Mouse (Mus musculus): ENCODE measurements around the gene 0610009B22Rik.
A peak's percentile ranks its signal among the peaks of the same experiment; 100 is the strongest.
"Not testable (repeated sequence)": the region's sequence is repeated elsewhere in the genome, so short reads cannot be mapped to it uniquely, and the experiment has no call there.

Gene 0610009B22Rik

DNA sequence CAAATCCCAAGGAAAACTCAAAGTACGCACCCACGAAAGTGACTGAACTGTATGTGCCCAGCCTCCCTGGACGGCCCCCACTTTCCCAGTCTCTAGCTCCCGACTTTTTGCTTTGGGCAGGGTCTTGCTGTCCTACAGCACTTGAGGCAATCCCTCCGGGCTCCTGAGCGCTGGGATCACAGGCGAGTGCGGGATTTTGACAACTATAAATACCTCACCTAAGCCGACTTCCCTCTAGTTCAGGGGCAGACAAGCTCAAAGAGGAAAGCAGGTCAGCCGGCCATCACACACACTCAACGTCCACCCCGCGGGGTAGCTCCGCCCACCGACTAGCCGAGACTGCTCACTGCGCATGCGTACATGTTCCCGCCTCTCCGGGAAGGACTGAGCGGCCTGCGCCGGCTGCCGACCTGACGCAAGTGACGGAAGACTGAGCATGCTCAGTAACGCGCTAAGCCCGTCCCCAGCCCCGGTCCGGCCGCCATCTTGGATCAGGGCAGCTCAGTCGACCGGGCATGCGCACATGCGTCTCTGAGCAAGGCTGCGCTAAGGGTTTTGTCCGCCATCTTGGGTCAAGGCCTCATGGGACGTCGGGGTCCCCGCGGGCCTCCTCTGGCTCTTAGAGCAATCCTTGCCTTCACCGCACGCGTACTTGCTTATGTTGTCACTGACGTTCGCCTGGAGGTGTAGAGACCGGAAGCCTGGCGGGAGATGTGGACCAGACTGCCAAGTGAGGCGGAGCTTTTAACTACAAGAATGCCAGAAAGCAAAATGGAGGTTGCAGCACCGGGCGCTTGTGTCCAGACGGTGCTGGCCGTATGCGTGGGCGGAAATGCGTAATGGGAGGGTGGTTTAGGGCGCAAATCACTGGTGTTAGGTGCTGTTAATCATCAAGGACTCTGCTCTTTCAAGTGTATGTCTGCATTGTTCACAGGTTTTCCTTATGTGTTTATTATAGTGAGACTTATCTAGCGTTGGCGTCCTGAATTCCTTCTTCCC, at the start of gene 0610009B22Rik:
Gene 0610009B22Rik, minus strand, starts transcription at position 545 of the 999 bp plus-strand sequence.
- DNase-seq (ENCODE audit: low spot score): peak; percentile 99

DNA sequence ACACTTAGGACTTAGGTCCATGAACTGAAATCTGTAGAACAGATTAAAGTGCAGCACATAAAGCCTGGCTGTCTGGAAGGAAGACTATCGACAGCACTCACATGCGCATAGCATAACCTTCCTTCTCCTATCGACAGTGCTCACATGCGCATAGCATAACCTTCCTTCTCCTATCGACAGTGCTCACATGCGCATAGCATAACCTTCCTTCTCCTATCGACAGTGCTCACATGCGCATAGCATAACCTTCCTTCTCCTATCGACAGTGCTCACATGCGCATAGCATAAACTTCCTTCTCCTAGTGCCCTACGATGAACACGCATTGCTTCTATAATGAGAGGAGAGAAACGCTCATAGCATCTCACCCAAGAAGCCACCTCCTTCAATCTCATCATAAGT, 45.5 kb upstream of the 0610009B22Rik start:
- DNase-seq (ENCODE audit: low spot score): not testable (repeated sequence)

DNA sequence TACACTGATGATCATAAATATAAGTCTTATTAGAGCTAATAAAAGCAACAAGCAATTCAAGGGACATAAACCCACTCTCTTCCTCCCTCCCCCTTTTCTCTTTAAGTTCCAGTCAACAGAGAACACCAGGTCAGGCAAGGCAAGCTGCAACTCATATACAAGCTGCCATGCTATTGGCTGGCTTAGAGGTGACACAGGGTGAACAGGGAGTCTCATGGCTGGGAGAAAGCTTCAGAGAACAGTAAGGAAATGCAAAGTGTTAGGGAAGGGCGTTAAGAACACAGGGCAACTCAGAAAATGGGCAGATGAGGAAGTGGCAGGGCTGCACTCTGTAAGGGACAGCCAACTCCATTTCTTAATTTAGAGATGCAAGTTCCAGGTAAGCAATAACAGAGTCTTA, 44.2 kb upstream of the 0610009B22Rik start:
- DNase-seq (ENCODE audit: low spot score): no peak

DNA sequence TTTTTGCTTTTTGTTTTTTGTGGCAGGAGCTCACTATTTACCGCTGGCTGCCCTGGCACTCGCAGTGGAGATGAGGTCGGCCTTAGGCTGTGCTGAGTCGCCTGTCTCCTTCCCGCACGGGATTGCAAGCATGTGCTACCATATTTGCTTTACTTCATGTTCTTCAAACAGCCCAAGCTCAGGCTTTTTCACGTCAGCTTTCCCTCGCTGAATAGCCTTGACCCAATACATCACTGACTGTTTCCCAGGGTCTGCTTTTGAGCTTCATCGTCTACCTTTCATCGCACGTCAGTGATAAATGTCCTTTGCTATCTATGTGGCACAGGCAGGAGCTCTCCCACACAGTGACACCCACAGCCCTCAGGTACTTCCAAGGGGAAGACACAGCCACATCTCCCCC, 32.4 kb upstream of the 0610009B22Rik start:
- no peak for DNase-seq (ENCODE audit: low spot score)

DNA sequence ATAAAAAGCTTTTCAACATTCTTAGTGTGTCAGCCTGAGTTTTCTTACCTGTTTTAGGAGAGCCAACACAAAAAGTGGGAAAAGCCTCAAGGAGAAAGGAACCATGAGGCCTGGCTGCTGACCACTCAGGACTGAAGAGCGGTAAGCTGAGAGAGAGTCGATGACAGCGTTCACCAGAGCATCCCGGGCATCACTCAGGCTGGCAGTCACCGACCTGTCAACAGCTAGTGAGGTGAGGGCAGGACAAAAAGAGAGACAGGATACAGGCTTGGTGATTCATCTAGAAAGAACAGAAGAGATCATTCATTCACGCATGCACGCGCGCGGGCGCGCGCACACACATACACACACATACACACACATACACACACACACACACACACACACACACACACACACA, 18.4 kb upstream of the 0610009B22Rik start:
- no peak for DNase-seq (ENCODE audit: low spot score)

DNA sequence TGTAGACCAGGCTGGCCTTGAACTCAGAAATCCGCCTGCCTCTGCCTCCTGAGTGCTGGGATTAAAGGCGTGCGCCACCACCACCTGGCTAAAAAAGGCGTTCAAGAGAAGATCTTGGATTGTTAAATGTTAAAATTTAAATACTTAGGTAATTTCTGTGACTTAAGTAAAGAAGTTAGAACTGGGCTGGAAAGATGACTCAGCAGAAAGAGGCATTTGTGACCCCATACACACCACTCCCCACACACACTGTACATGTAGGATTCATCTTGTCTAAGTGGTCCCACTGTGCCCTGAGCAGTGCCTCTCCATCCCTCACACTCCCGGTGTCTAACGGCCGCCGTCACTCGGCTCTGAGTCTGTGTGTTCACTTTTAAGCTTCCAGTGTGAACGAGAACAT, 17.8 kb upstream of the 0610009B22Rik start:
- DNase-seq (ENCODE audit: low spot score): no peak

DNA sequence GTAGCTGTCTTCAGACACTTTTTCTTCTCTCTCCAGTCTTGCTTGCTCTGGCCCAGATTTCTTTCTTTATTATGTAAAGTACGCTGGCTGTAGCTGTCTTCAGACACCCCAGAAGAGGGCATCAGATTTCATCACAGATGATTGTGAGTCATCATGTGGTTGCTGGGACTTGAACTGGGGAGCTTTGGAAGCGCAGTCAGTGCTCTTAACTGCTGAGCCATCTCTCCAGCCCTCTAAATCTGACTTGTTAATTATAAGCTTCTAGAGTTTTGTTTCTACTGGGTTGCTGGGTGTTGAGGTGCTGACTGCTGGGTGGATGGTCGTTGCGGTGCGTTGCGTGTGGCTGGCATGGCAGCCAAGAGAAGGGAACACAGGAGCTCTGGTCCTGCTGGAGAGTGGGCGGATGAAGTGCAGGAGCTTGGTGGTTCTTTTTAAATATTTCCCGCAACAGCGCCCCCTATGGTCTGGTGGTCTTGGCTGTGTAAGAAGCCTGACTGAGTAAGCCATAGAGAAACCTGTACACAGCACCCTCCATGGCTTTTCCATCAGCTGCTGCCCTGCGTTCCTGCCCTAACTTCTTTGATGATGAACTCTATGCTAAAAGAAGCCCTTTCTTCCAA, 14.8 kb upstream of the 0610009B22Rik start:
- DNase-seq (ENCODE audit: low spot score): no peak

DNA sequence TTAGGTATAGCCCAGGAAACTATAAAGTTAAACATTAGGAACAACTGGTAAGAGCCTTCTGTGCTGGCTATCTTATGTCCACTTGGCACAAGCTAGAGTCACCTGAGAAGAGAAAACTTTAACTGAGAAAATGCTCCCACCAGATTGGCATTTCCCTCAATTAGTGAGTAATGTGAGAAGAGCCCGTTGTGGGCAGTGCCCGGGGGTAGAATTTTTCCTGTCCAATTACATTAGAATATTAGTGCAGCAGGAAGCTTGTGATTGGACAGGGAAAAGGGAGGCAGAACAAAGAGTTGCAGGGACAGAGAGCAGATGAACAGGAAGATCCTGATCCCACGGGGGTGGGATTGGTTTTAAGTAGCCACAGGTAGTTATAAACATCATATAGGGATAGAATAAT, 14.2 kb upstream of the 0610009B22Rik start:
- no peak for DNase-seq (ENCODE audit: low spot score)

DNA sequence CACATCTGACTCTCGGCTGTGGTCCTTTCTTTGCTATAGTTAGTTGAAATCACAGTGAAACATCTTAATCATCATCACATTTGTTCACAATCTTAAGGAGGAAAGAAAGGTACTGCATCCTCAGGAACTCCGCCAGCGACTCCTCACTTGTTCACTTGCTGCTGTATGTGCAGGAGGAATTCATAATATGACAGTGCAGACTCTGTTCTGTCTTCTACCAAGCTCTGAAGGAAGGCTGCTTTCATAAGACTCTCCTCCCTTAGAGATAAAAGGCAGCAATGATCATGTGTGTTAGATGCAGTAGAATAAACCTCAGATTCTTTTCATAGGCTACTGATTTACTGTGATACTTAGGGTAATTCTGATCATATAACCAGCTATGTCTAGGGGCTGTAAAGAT, 6.3 kb upstream of the 0610009B22Rik start:
- DNase-seq (ENCODE audit: low spot score): no peak

DNA sequence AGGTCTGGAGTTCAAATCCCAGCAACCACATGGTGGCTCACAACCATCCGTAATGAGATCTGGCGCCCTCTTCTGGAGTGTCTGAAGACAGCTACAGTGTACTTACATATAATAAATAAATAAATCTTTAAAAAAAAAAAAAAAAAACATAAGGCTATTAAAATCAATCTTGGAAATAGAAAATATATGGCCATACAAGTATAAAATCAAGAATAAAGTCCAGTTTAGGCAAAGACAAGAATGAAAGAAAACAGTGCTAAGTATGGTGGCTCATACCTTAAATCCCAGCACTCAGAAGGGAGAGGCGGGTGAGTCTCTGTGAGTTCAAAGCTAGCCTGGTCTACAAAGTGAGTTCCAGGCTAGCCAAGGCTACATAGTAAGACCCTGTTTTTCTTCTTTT, 1.9 kb upstream of the 0610009B22Rik start:
- not testable (repeated sequence) for DNase-seq (ENCODE audit: low spot score)

DNA sequence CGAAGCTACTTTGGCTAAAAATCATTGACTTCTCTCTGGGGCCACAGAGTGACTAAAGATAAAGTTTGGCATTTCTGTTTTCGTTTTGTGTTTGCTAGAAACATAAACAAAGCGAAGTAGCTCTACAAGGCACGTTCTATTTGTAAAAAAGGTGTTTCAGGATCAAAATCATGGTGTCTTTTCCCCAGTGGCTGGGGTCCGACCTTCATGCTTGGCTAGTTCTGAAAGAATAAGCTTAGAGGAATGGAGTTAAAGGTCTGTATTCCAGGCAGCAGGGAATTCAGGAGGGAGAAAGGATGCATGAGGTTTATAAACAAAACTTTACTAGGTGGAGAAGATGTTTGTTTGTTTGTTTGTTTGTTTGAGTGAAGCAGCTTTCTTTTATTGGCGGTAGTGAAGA, 669 bp upstream of the 0610009B22Rik start:
- no peak for DNase-seq (ENCODE audit: low spot score)

DNA sequence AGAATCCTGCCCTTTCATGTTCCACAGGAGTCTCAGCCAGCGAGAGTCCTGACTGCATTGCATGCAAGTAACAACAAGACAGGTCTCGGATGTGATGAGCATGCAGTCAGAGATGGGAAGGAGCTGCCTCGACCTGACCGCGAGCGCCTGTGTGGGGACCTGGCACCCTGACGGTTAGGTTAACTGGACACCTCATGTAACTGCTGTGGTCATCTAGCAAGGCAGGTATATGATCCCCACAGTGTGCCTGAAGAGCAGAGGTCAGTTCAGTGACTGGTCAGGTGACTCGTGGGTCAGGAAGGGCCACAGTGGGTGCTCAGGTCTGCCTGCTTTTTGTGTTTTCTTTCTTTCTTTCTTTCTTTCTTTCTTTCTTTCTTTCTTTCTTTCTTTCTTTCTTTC, 6.7 kb downstream of the 0610009B22Rik start:
- DNase-seq (ENCODE audit: low spot score): no peak

DNA sequence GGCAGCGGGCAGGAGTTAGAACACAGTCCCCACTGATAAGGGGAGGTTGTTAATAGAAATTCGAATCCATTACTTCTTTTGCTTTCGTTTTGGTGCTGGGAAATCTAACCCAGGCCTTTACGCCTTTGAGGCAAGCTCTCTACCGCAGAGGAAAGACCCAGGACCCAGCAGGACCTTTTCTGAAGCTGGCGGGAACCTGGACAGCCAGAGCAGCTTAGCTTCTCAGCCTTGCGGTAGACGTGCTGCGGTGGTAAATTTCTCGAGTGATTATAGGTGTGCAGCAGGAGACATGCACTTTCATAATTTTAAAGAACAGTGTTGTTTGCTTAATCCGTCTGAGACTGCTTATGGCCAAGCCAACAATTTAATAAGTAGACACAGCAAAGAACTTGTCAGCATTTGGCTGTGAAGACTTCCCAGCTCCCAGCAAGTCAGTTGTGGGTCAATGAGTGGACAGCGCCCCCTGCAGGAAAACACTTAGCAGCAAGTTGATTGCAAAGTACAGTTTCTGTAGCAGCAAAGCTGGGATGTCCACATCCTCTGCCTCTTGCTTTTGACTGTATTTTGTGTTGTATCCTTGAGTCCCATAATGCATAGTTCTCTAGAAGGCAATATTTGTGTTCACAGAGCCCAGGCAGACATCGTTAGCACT, 7.2 kb downstream of the 0610009B22Rik start:
- DNase-seq (ENCODE audit: low spot score): peak; percentile 92

DNA sequence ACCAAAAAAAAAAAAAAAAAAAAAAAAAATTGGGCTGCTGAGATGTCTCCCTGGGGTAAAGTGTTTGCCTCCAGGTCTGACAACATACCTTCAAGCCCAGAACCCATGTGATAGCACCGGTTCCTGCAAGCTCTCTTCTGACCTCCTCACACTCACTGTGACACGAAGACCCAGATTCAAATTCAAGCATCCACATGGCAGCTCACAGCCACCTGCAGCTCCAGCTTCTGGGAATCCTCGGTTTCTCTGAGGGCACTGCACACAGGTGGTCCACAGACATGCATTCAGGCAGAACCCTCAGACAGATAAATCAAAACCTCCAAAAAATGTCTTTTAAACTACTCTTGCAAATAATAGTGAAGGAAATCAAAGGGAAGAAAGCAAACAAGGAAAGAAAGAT, 9.2 kb downstream of the 0610009B22Rik start:
- no peak for DNase-seq (ENCODE audit: low spot score)

DNA sequence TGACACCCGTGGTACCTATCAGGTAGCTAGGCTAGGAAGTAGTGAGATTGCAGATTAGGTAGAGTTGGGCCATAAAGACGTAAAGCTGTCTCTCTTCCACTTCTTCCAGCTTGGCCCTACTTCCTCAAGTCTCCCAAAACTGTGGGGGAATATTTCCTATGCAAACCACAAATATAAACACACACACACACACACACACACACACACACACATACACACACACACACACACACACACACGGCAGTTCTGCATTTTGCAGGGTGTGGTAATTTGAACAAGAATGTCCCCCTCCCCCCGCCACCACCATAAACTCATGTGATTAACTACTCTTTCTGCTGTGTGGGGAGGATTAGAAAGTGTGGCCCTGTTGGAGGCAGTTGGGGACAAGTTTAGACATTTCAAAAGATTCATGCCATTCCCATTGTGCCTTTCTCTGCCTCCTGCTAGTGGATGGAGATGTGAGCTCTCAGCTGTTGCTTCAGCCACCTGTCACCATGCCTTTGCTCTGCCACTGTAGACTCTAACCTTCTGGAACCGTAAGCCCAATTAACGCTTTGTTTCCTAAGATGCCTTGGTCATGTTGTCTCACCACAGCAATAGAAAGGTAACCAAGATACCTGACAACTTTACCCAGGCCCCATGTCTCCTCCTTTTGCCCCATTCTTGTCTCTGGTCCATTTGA, 10.8 kb downstream of the 0610009B22Rik start:
- DNase-seq (ENCODE audit: low spot score): no peak

DNA sequence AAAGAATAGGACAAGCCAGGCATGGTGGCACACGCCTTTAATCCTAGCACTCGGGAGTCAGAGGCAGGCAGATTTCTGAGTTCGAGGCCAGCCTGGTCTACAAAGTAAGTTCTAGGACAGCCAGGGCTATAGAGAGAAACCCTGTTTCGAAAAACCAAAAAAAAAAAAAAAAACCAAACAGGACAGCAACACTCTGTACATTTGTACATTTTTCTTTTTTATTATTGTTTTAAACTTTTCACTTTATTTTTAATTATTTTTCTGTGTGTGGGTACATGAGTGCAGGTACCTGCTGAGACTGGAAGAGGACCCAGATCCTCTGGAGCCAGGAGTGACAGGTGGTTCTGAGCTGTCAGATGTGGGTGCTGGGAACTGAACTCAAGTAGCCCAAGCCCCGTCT, 13.3 kb downstream of the 0610009B22Rik start:
- DNase-seq (ENCODE audit: low spot score): no peak

DNA sequence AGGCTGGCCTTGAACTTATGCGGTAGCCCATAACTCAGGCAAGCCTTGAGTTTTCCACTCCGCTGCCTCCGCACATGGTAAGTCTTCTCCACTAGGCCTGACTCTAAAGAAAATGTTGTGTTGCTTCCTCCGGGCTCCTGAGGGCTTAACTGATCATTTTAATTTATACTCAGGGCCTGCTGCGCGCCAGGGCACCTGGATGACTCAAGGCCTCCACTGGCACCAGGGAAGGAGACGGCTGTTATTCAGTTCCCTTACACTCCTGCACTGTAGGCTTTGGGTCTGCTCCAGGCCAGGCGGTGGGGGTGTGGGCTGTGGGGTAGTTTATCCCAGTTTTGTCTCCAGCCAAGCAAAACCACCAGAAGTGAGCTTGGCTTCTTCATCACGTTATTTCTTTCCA, 15.4 kb downstream of the 0610009B22Rik start:
- no peak for DNase-seq (ENCODE audit: low spot score)

DNA sequence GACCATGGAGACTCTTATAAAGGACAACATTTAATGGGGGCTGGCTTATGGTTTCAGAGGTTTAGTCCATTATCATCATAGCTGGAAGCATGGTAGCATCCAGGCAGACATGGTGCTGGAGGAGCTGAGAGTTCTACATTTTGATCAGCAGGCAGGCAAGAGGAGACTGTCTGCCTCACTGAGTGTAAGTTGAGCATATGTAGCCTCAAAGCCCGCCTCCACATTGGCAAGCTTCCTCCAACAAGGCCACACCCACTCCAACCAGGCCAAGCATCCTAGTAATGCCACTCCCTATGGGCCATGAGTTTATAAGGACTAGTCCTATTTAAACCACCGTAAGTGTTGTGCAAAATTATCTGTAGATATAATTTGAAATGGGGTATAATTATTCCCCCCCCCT, 17.3 kb downstream of the 0610009B22Rik start:
- no peak for DNase-seq (ENCODE audit: low spot score)

DNA sequence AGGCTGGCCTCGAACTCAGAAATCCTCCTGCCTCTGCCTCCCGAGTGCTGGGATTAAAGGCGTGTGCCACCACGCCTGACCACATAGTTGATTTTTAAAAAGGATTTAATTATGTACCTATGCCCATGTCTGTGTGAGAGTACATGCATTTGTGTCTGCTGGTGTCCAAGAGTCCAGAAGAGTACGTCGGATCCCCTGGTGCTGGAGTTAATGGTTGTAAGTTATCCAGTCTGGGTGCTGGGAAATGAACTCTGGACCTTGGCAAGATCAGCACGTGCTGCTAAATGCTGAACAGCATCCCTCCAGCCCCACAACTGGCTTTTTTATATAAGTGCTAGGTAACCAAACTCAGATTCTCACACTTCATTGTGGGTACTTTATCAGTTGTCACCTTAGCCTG, 17.8 kb downstream of the 0610009B22Rik start:
- DNase-seq (ENCODE audit: low spot score): no peak

DNA sequence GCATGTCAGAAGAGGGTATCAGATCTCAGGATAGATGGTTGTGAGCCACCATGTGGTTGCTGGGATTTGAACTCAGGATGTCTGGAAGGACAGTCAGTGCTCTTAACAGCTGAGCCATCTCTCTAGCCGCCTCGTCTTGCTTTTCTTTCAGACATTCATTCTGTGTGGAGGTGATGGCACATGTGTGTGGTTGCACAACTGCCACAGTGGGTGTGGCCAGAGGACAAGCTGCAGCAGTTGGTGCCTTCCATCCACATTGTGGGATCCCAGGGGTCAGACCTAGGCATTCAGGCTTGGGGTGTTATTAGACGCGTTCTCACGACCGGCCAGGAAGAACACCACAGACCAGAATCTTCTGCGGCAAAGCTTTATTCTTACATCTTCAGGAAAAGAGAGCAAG, 23.9 kb downstream of the 0610009B22Rik start:
- not testable (repeated sequence) for DNase-seq (ENCODE audit: low spot score)

DNA sequence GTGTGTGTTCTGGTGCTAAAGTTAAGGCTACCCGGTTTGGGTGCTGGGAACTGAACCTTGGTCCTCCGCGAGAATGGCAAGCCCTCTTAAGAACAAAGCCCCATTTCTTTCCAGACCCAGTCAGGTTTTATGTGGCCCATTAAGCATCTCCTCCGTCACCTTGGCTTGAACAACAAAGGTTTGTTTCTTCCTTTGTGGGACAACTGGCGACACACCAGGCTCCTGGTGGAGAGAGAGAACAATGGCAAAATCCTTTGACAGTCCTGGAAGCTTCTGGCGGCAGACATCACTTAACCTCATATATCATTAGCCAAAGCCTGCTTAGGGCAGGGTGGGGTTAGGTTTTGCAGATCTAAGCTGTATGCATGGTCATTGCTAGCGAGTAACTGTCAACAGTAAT, 26.0 kb downstream of the 0610009B22Rik start:
- no peak for DNase-seq (ENCODE audit: low spot score)

DNA sequence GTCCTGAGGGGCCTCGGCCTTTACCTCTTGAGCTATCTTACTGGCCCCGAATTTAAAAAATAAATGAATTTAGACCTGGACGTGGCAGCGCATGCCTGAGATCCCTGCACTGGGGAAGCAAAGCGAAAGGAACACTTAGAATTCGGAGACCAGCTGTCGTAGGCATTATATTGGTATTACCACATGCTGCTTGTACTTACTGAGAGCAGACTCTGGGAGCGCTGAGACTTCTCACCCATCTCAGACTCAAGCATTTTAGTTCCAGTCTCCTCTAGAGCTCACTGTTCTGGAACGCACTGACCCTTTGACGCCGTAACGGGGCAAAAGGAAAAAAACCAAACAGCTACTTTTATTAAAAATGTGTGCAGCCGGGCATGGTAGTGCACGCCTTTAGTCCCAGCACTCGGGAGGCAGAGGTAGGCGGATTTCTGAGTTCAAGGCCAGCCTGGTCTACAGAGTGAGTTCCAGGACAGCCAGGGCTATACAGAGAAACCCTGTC, 26.8 kb downstream of the 0610009B22Rik start:
- no peak for DNase-seq (ENCODE audit: low spot score)

Data from urinary bladder, postnatal 25 days (tissue).